Mouse (Mus musculus) naive thymus-derived CD4-positive, alpha-beta T cell, adult 2 months (primary cell): ENCODE measurements at regions not wholly inside any gene's neighbourhood (a gene's known extent, or its start where the extent isn't known, plus 50 kb on each side); places are given as distances from the start of the nearest gene placed in this dataset.

Experiments used
- DNase-seq: peaks from one replicate; pipeline ENCODE4 v3.0.0-alpha.2; 2011; ENCODE audit warnings: low read depth

DNA sequence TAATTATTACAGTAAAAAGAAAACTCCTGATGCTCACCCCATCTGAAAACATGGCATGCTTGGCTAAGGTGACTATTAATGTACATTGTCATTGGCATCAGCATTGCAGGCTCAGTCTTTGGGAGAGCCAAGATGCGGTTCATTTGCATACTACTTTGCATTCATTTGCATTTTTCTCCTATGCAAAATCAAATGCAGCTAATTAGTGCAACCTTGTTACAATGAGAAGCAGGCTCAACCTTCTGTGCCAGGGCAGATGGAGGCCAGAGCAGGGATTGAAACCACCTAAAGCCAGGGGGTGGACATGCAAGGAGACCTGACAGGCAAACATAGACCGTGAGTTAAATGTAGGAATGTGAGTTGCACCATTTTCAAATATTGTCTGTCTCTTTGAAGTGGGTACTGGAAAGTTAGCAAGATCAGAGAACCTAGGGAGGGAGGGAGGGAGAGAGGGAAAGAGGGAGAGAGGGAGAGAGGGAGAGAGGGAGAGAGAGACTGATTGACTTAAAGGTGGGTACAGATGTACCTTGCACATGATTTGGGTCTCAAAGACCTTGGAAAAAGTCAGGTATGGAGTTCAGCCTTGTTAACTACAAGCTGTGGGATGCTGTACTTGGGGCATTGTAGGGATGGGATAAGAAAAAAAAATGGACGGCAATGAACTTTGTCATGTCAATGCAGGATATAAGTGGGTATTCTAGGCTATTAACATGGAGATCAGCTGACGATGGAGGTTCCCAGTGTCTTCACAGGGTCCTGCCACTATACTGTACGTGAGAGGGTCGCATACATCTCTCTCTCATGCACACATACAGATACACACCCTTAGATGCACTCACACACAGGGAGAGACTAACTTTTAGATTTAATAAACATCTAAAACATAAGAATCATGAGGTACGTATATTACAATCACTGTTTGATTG, 1362.1 kb upstream of the A1bg start:
- no peak for DNase-seq

- DNase-seq, result no peak
Observed at GRCm38 (mm10) chr15:62283661-62284429, 1361.0 kb upstream of the A1bg start.

GRCm38 (mm10) chr15:62282646-62283045, 1359.8 kb upstream of the A1bg start:
- no peak for DNase-seq

GRCm38 (mm10) chr15:62282116-62282515, 1359.3 kb upstream of the A1bg start:
- DNase-seq, result no peak

DNA sequence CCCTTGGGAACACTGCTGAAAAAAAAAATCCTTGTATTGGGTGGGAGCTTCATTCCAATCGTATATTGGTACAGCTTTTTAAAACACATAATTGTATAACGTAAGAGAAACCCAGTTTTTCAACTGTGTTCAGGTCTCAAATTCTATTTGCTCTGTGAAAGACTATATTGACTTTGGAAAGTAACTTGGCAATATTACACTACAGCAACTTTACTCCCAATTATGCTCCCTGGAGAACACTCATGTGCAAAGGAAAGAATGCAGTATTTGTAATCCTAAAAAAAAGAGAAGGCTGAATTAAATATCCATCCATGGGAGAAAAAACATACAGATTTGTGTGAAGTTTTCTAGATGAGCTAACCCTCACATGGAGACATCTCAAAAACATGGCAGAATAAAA, 1356.7 kb upstream of the A1bg start:
- DNase-seq, result no peak

- DNase-seq, result no peak
Observed at GRCm38 (mm10) chr15:62274818-62275217, 1352.0 kb upstream of the A1bg start.

GRCm38 (mm10) chr15:62273855-62274488, 1351.2 kb upstream of the A1bg start:
- DNase-seq, result no peak

GRCm38 (mm10) chr15:62272755-62273154, 1349.9 kb upstream of the A1bg start:
- DNase-seq, result no peak

DNA sequence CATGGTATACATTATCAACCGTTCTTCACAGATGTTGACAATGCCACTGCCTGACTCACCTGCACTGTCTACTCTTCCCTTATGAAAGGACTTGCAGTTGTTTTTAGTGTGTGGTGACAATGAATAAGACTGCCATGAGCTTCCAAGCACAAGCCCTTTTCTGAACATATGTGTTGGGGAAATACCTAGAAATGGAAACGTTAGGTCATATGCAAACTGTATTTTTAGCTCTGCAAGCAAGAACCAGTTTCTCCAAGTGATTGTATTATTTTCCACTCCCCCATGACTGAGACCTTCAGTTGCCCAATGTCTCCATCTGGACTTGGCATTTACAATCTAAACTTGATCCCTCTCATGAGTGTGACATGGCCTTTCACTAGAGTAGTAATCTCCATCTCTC, 1348.6 kb upstream of the A1bg start:
- no peak for DNase-seq

GRCm38 (mm10) chr15:62268189-62268588, 1345.4 kb upstream of the A1bg start:
- no peak for DNase-seq

DNA sequence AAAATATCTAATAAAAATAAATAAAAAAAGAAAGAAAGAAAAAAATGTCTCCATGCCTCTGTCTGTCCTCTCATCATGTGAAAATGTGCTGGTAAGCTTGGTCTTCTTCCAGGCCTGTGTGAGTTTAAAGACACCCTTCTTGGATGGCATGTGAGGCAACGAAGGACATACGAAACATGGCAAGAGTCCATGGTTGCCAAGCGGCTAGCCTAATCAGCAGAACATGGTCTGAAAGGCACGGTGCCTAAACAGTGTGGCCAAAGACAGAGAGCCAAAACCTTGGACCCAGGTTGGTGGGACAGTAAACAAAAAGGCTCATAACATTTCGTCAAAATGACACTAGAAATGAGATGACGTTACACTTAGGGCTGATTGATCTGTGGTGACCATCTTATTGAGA, 1344.7 kb upstream of the A1bg start:
- no peak for DNase-seq

DNA sequence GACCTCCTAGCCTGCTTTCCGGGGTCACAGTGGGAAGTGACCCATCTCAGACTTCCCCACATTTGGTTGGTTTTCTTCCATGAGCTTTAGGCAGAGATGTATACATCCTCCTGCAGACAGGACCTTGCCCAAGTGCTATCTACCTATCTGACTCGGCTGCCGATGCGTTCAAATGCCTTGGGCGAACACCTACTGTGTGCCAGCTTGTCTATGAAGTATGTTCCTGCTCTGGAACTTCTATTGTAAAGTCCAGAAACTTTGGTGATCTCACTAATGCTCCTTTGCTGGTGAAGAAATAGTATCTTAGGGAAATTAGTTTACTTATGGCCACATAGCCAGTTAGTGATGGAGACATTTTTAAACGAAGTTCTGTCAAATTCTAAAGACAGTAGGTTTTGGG, 1343.2 kb upstream of the A1bg start:
- no peak for DNase-seq

GRCm38 (mm10) chr15:62265484-62265937, 1342.7 kb upstream of the A1bg start:
- no peak for DNase-seq

DNA sequence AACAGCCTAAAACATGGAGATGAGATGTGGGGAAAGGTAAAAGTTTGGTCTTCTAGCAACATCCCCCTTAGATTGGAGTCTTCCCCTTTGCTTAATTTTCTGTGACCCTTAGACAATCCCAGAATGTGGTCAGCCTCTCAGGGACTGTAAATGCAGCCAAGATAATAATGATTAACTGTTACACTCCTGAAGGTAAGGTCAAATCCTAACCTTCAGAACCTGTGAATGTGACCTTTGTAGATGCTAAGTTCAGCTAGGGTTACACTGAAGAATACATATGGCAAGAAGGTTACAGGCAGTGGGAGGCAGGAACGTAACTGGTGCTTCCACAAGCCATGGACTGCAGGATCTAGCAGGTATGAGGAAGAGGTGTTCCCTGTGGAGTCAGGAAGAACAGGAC, 1342.2 kb upstream of the A1bg start:
- no peak for DNase-seq

- DNase-seq, result no peak
Observed at GRCm38 (mm10) chr15:62264183-62264582, 1341.4 kb upstream of the A1bg start.

GRCm38 (mm10) chr15:62262487-62262886, 1339.7 kb upstream of the A1bg start:
- DNase-seq, result no peak

DNA sequence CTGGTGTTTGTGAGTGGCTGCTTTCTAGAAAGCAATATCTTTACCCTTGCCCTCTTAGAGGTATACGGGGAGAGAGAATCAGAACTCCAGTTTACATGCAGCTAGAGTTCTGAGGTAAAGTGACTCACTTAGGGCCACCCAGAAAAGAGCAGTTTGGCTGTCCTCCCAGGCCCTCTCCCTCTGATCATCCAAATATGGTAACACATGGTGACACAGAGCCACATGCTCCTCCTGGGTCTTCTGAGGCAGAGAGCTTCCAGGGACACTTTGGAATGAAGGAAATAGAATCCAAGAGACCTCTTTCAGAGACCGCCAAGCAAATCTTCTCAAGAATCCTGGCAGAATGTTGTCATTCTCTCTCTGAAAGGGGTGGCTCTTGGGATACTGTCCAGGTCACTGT, 1338.7 kb upstream of the A1bg start:
- no peak for DNase-seq

DNA sequence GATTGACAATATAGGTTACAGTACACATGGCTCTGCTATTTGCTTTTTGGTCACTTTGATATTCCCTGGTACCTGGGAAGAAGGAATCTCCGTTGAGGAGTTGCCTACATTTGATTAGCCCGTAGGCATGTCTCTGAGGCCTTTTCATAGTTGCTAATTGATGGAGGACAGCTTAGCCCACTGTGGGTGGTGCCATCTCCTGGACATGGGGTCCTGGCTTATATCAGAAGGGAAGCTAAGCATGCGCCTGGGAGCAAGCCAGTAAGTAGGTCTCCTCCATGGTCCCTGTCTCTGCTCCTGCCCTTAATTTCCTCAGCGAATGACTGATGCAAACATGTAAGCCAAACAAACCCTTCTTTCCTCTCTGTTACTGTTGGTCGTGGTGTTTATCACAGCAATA, 1335.8 kb upstream of the A1bg start:
- no peak for DNase-seq

DNA sequence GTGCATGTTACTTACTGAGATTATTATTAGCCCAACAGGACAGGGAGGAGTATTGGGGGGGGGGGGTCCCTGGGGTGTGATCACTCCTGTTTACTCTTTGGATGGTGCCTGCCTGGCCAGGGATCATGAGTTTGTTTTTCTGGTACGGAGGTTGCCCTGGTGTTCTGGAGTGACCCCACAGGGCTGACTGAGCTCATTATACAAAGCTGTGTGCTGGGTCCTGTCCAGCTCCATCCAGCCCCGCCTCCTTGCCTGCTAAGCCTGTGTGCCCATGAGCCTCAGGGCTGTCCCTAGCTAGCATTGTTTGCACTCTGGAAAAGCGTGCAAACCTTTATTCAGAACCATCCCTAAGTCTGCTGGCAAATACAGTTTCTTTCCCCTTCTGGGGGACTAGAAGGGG, 1335.1 kb upstream of the A1bg start:
- no peak for DNase-seq

DNA sequence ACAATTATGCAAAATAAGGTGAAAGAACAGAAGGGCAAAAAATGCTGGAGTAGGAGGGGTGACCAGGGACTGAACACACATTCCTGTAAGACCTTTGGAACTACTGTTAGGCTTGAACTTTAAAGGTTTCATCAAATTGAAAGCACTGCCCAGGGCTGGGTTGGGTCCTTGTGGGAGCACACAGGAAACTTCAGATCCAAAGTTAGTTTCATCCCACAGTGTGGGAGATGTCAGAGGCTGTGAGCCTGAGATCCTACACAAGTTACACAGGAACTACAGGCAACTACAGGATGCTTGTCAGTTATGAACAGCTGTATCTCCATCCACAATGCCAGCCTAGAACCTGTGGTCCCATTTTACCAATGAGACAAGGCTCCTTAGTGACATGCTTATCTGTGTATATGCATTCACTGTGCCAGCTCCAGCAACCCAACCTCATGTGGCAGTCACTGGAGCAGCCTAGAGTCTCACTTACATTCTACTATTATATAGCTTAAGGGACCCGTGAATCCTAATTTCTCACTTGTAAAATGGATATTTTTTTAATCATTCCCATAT, 1334.4 kb upstream of the A1bg start:
- DNase-seq, result no peak

DNA sequence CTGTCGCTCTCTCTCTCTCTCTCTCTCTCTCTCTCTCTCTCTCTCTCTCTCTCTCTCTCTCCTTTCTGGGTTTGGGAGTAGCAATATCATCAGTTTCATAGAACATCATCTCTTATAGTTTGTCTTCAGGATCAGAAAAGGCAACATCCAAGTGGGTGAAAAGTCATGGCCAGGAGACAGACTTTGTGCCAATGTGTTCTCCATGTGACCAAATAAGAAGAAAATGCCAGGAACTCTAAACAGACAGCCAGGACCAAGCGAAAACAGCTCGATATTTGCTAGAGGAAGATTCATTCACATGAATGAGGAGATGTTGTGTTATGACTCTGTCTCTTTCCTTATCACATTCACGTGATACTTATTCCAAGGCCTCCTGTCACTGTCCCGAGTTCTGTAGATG, 1332.8 kb upstream of the A1bg start:
- no peak for DNase-seq

GRCm38 (mm10) chr15:62253724-62254123, 1330.9 kb upstream of the A1bg start:
- DNase-seq, result no peak
